8 mouse cellular contexts compared by ENCODE assay signal in genomic region chr2:165992270-165993172, GRCm38 (mm10). TPM values are rescaled to one million over a fixed set of nuclear protein-coding genes. Genes with fewer than 3 reads are reported as not detected.
DNase-seq lines count a peak whose midpoint lies in the region; ATAC-seq lines count a peak whose summit lies in the region.

Ncoa3 (plus strand) TSS chr2:165992636.

- H3K36me3 ChIP-seq in hindbrain, embryonic 13.5 days, result no peaks in the 10 kb centered on the region

- WGBS in hindbrain, embryonic 13.5 days, result 2% methylated on average over 95 of the region's 103 CpGs

- peaks cover 23% of the 10 kb centered on the region for H3K4me1 ChIP-seq in hindbrain, embryonic 13.5 days (replicated peaks)

- peak within 1 kb of the TSS; percentile 93 for H3K27ac ChIP-seq in hindbrain, embryonic 13.5 days

- peak within 1 kb of the TSS; percentile 96 for H3K9ac ChIP-seq in hindbrain, embryonic 13.5 days

- H3K4me2 ChIP-seq in hindbrain, embryonic 13.5 days, result peak within 1 kb of the TSS; percentile 84

- DNase-seq in Muller cell, postnatal 12 days (ENCODE audit: inconsistent ontology term), result peak; percentile 96
- peak; percentile 98 for DNase-seq in cerebellum, postnatal 10 days
- DNase-seq in frontal cortex, postnatal 14 days (ENCODE audit: low spot score in 2 of 2), result peak; percentile 73 to 87
- peak; percentile 88 to 89 for DNase-seq in layer of hippocampus, postnatal 25 days (ENCODE audit: extremely low spot score in 1 of 2, low spot score in 1 of 2)
- peak; percentile 92 for DNase-seq in lung, postnatal 25 days (ENCODE audit: low spot score)
- DNase-seq in retina, embryonic 14.5 days (ENCODE audit: low spot score), result peak; percentile 98
- DNase-seq in thymus, postnatal 4 days, result peak; percentile 99

- no peaks in the 10 kb centered on the region for H3K9me3 ChIP-seq in hindbrain, embryonic 13.5 days

- peak; percentile 90 for ATAC-seq in hindbrain, embryonic 13.5 days (ENCODE audit: low FRiP score)

- H3K27me3 ChIP-seq in hindbrain, embryonic 13.5 days, result no peaks in the 10 kb centered on the region

- H3K4me3 ChIP-seq in hindbrain, embryonic 13.5 days, result peak within 1 kb of the TSS; percentile 98

RNA-seq across cellular contexts. Expression of gene Ncoa3, which starts in this region (rescaled TPM):
- polyA plus RNA-seq in hindbrain, embryonic 13.5 days (2015; fragmentation: Nextera tagmentation; extraction: Ambion mirVana), result 12.0 and 13.1 TPM in 2 replicates
- total RNA-seq in layer of hippocampus, postnatal 25 days (2021), result 10 to 100 TPM; 29.7 to 34.3 TPM

Comparison
In these comparisons a context has a peak if more than half of its experiments do, and no peak if none do; other contexts are left out.
1. Peak in every context shown above with its lines: DNase-seq, ATAC-seq, H3K4me3 ChIP-seq and H3K27ac ChIP-seq.